Mouse (Mus musculus) frontal cortex, postnatal 14 days (tissue): ENCODE measurements around the gene Lta.
"Not testable (repeated sequence)": the region's sequence is repeated elsewhere in the genome, so short reads cannot be mapped to it uniquely, and the experiment has no call there.

ENCODE experiments used
- DNase-seq, 2 experiments: peaks; one replicate each; pipeline ENCODE4 v3.0.0; 2022; ENCODE audit warnings: low spot score in 2 of 2

Lta gene

GRCm38 (mm10) chr17:35240384-35241304, 35.5 kb upstream of the Lta start:
- DNase-seq: no peak

- DNase-seq: no peak
Observed at GRCm38 (mm10) chr17:35239700-35240099, 34.5 kb upstream of the Lta start.

GRCm38 (mm10) chr17:35237504-35237903, 32.4 kb upstream of the Lta start:
- no peak for DNase-seq

GRCm38 (mm10) chr17:35236996-35237395, 31.8 kb upstream of the Lta start:
- no peak for DNase-seq

- peak; percentile 97 to 100 for DNase-seq
Observed at GRCm38 (mm10) chr17:35236390-35236746, 31.2 kb upstream of the Lta start.

GRCm38 (mm10) chr17:35235614-35236389, 30.7 kb upstream of the Lta start, which contains the start of gene Nfkbil1:
Gene Nfkbil1 (minus strand): TSS chr17:35235792.
- DNase-seq: peak; percentile 85 to 90

- no peak for DNase-seq
Observed at GRCm38 (mm10) chr17:35234903-35235302, 29.8 kb upstream of the Lta start.

- not testable (repeated sequence) for DNase-seq
Observed at GRCm38 (mm10) chr17:35234090-35234489, 28.9 kb upstream of the Lta start.

- no peak for DNase-seq
Observed at GRCm38 (mm10) chr17:35233114-35233980, 28.2 kb upstream of the Lta start, which contains the start of gene Atp6v1g2. Gene Atp6v1g2 (plus strand): TSS chr17:35233660.

GRCm38 (mm10) chr17:35232659-35233058, 27.5 kb upstream of the Lta start:
- no peak for DNase-seq

- peak in 1 of 2 experiments; percentile 87 for DNase-seq
Observed at GRCm38 (mm10) chr17:35232043-35232442, 26.9 kb upstream of the Lta start.

GRCm38 (mm10) chr17:35231022-35231421, 25.9 kb upstream of the Lta start:
- no peak for DNase-seq

GRCm38 (mm10) chr17:35226561-35227046, 21.5 kb upstream of the Lta start:
- no peak for DNase-seq

- DNase-seq: no peak
Observed at GRCm38 (mm10) chr17:35225456-35225855, 20.3 kb upstream of the Lta start.

- no peak for DNase-seq
Observed at GRCm38 (mm10) chr17:35224641-35225040, 19.5 kb upstream of the Lta start.

- no peak for DNase-seq
Observed at GRCm38 (mm10) chr17:35222299-35222698, 17.1 kb upstream of the Lta start.

- no peak for DNase-seq
Observed at GRCm38 (mm10) chr17:35220156-35220952, 15.2 kb upstream of the Lta start, which contains the start of gene Gm16181. Gene Gm16181 (plus strand): TSS chr17:35220834.

- DNase-seq: no peak
Observed at GRCm38 (mm10) chr17:35219601-35220041, 14.5 kb upstream of the Lta start.

- DNase-seq: no peak
Observed at GRCm38 (mm10) chr17:35218516-35219193, 13.5 kb upstream of the Lta start.

- no peak for DNase-seq
Observed at GRCm38 (mm10) chr17:35213071-35213470, 7.9 kb upstream of the Lta start.
